Mouse (Mus musculus): ENCODE measurements around the gene Slc9a1. TPM values are rescaled to one million over a fixed set of nuclear protein-coding genes. Genes with fewer than 3 reads are reported as not detected.

Slc9a1 gene
- total and polyA plus RNA-seq, 3 experiments, result 3.1 to 14.0 TPM; not detected in 1

GRCm38 (mm10) chr4:133381141-133381540 lies 11.6 kb downstream of the Slc9a1 start:
- H3K27ac ChIP-seq (ENCODE audit: control insufficient read depth, low read depth, low read length), result no peak overlapping the region
- no peaks in the 10 kb centered on the region for H3K9me3 ChIP-seq (replicated peaks; ENCODE audit: insufficient read depth, low read length)
- H3K4me1 ChIP-seq (ENCODE audit: control insufficient read depth in 1 of 2, insufficient read depth in 2 of 2, low read length in 2 of 2), result peaks cover 22 to 24% of the 10 kb centered on the region in 2 experiments
- H3K9ac ChIP-seq (ENCODE audit: control insufficient read depth, low read depth, low read length, poor library complexity, severe bottlenecking), result no peak overlapping the region
- TF ChIP-seq UBTF (IDR thresholded peaks at IDR 0.05; ENCODE audit: borderline replicate concordance, insufficient read depth, low read depth, low read length), result no peak
- no peak for TF ChIP-seq POLR2A (IDR thresholded peaks at IDR 0.05; ENCODE audit: control insufficient read depth in 1 of 2, insufficient read depth in 1 of 2, low read depth in 1 of 2, low read length in 2 of 2, poor library complexity in 1 of 2)
- no peak for TF ChIP-seq TAL1 (IDR thresholded peaks at IDR 0.05; ENCODE audit: low read length)
- no peak for TF ChIP-seq EP300 (IDR thresholded peaks at IDR 0.05; ENCODE audit: low read depth in 1 of 2, low read length in 2 of 2)
- no peak for TF ChIP-seq CHD2 (IDR thresholded peaks at IDR 0.05; ENCODE audit: low read length)
- no peak for TF ChIP-seq GABPA (IDR thresholded peaks at IDR 0.05; ENCODE audit: low read depth, low read length)
- peaks cover 10% of the 10 kb centered on the region; the same call in 1 of the 2 replicates for H3K79me2 ChIP-seq (ENCODE audit: control insufficient read depth, insufficient read depth, low read length, poor library complexity)
- DNase-seq (ENCODE audit: low read depth, low spot score), result no peak
- peaks cover 0 to 23% of the 10 kb centered on the region in 2 experiments; a peak in 2 of 4 replicates for H3K36me3 ChIP-seq (ENCODE audit: control insufficient read depth in 1 of 2, insufficient read depth in 2 of 2, low read length in 2 of 2)
- no peak overlapping the region for H3K4me3 ChIP-seq (ENCODE audit: control insufficient read depth in 1 of 2, insufficient read depth in 1 of 2, low read depth in 2 of 2, low read length in 2 of 2)
- H3K27me3 ChIP-seq (ENCODE audit: control insufficient read depth in 1 of 2, insufficient read depth in 2 of 2, low read length in 2 of 2), result no peaks in the 10 kb centered on the region

GRCm38 (mm10) chr4:133386061-133386797 lies 16.7 kb downstream of the Slc9a1 start:
- H3K27ac ChIP-seq (ENCODE audit: control insufficient read depth, low read depth, low read length), result no peak overlapping the region

GRCm38 (mm10) chr4:133387053-133387452 lies 17.5 kb downstream of the Slc9a1 start:
- Histone ChIP-seq H3K36me3 (ENCODE audit: control insufficient read depth in 1 of 2, insufficient read depth in 2 of 2, low read length in 2 of 2) (no peaks in the 10 kb centered on the region), H3K27ac (ENCODE audit: control insufficient read depth, low read depth, low read length) (no peak overlapping the region), H3K9ac (ENCODE audit: control insufficient read depth, low read depth, low read length, poor library complexity, severe bottlenecking) (no peak overlapping the region), H3K4me1 (ENCODE audit: control insufficient read depth in 1 of 2, insufficient read depth in 2 of 2, low read length in 2 of 2) (peaks cover 2 to 16% of the 10 kb centered on the region in 2 experiments; a peak in 3 of 4 replicates), H3K9me3 (replicated peaks; ENCODE audit: insufficient read depth, low read length) (no peaks in the 10 kb centered on the region), H3K79me2 (ENCODE audit: control insufficient read depth, insufficient read depth, low read length, poor library complexity) (no peaks in the 10 kb centered on the region), H3K27me3 (ENCODE audit: control insufficient read depth in 1 of 2, insufficient read depth in 2 of 2, low read length in 2 of 2) (no peaks in the 10 kb centered on the region), H3K4me3 (ENCODE audit: control insufficient read depth in 1 of 2, insufficient read depth in 1 of 2, low read depth in 2 of 2, low read length in 2 of 2) (no peak overlapping the region)
- DNase-seq (ENCODE audit: low read depth, low spot score), result no peak
- TF ChIP-seq USF2 (IDR thresholded peaks at IDR 0.05; ENCODE audit: borderline replicate concordance in 1 of 2, insufficient read depth in 1 of 2, low read depth in 1 of 2, low read length in 2 of 2), result no peak
- no peak for TF ChIP-seq ELF1 (IDR thresholded peaks at IDR 0.05; ENCODE audit: low read depth, low read length)
- TF ChIP-seq EP300 (IDR thresholded peaks at IDR 0.05; ENCODE audit: low read depth in 1 of 2, low read length in 2 of 2), result no peak
- TF ChIP-seq CHD1 (IDR thresholded peaks at IDR 0.05; ENCODE audit: low read depth, low read length), result no peak
- no peak for TF ChIP-seq CHD2 (IDR thresholded peaks at IDR 0.05; ENCODE audit: low read length)
- TF ChIP-seq TBP (IDR thresholded peaks at IDR 0.05; ENCODE audit: low read depth, low read length), result no peak
- no peak for TF ChIP-seq ZMIZ1 (IDR thresholded peaks at IDR 0.05; ENCODE audit: low read depth, low read length)
- TF ChIP-seq ZNF384 (IDR thresholded peaks at IDR 0.05; ENCODE audit: low read depth, low read length), result no peak
- no peak for TF ChIP-seq MXI1 (IDR thresholded peaks at IDR 0.05; ENCODE audit: low read depth, low read length)
- no peak for TF ChIP-seq NELFE (IDR thresholded peaks at IDR 0.05; ENCODE audit: low read depth, low read length)
- no peak for TF ChIP-seq RCOR1 (IDR thresholded peaks at IDR 0.05; ENCODE audit: low read depth, low read length)
- TF ChIP-seq MAX (IDR thresholded peaks at IDR 0.05; ENCODE audit: low read length), result no peak
- no peak for TF ChIP-seq TAL1 (IDR thresholded peaks at IDR 0.05; ENCODE audit: low read length)
- no peak for TF ChIP-seq KAT2A (conservative IDR thresholded peaks at IDR 0.05; ENCODE audit: low read depth, low read length)
- no peak for TF ChIP-seq ZC3H11A (IDR thresholded peaks at IDR 0.05; ENCODE audit: low read depth, low read length)
- no peak for TF ChIP-seq POLR2AphosphoS5 (IDR thresholded peaks at IDR 0.05; ENCODE audit: borderline replicate concordance, low read depth, low read length)
- no peak for TF ChIP-seq USF1 (IDR thresholded peaks at IDR 0.05; ENCODE audit: low read depth, low read length)
- no peak for TF ChIP-seq NRF1 (IDR thresholded peaks at IDR 0.05; ENCODE audit: insufficient read depth, low read depth, low read length, poor library complexity, severe bottlenecking)
- TF ChIP-seq E2F4 (IDR thresholded peaks at IDR 0.05; ENCODE audit: borderline replicate concordance, low read depth, low read length), result no peak

More at GRCm38 (mm10) chr4:133386061-133386797, 16.7 kb downstream of the Slc9a1 start:
- TF ChIP-seq SMC3 (IDR thresholded peaks at IDR 0.05; ENCODE audit: low read depth, low read length) (no peak), NRF1 (IDR thresholded peaks at IDR 0.05; ENCODE audit: insufficient read depth, low read depth, low read length, poor library complexity, severe bottlenecking) (no peak), MAFK (IDR thresholded peaks at IDR 0.05; ENCODE audit: borderline replicate concordance, low read depth, low read length) (no peak), USF2 (IDR thresholded peaks at IDR 0.05; ENCODE audit: borderline replicate concordance in 1 of 2, insufficient read depth in 1 of 2, low read depth in 1 of 2, low read length in 2 of 2) (no peak), E2F4 (IDR thresholded peaks at IDR 0.05; ENCODE audit: borderline replicate concordance, low read depth, low read length) (no peak)
- Histone ChIP-seq H3K9ac (ENCODE audit: control insufficient read depth, low read depth, low read length, poor library complexity, severe bottlenecking) (no peak overlapping the region), H3K79me2 (ENCODE audit: control insufficient read depth, insufficient read depth, low read length, poor library complexity) (peaks cover 1% of the 10 kb centered on the region; the same call in 1 of the 2 replicates), H3K36me3 (ENCODE audit: control insufficient read depth in 1 of 2, insufficient read depth in 2 of 2, low read length in 2 of 2) (no peaks in the 10 kb centered on the region), H3K9me3 (replicated peaks; ENCODE audit: insufficient read depth, low read length) (no peaks in the 10 kb centered on the region), H3K27me3 (ENCODE audit: control insufficient read depth in 1 of 2, insufficient read depth in 2 of 2, low read length in 2 of 2) (no peaks in the 10 kb centered on the region), H3K4me1 (ENCODE audit: control insufficient read depth in 1 of 2, insufficient read depth in 2 of 2, low read length in 2 of 2) (peaks cover 2 to 16% of the 10 kb centered on the region in 2 experiments; a peak in 3 of 4 replicates), H3K4me3 (ENCODE audit: control insufficient read depth in 1 of 2, insufficient read depth in 1 of 2, low read depth in 2 of 2, low read length in 2 of 2) (no peak overlapping the region)
- DNase-seq (ENCODE audit: low read depth, low spot score), result no peak
